Mouse (Mus musculus) C2C12 (cell line): ENCODE results near the gene Lmna. TPM values are rescaled to one million over a fixed set of nuclear protein-coding genes. Genes with fewer than 3 reads are reported as not detected.

Source experiments
- H3K27me3 ChIP-seq: one replicate; pipeline ENCODE4 v1.6.1; 2011; ENCODE audit not compliant: control insufficient read depth, insufficient read depth, insufficient read length
- H3K36me3 ChIP-seq: one replicate; pipeline ENCODE4 v1.6.1; 2011; ENCODE audit not compliant: control insufficient read depth, insufficient read depth
- H3K4me3 ChIP-seq: one replicate; pipeline ENCODE4 v1.5.1; 2011; ENCODE audit warnings: mild to moderate bottlenecking, control low read depth; ENCODE audit not compliant: poor library complexity, insufficient read depth, severe bottlenecking
- H3K79me2 ChIP-seq: one replicate; pipeline ENCODE4 v1.6.1; 2011; ENCODE audit not compliant: control insufficient read depth, insufficient read depth
- H3K79me3 ChIP-seq: one replicate; pipeline ENCODE4 v1.6.1; 2011; ENCODE audit warnings: low read depth, control low read depth
- H3ac ChIP-seq: one replicate; pipeline ENCODE3; 2011; ENCODE audit warnings: low read depth; ENCODE audit not compliant: control insufficient read depth, insufficient read length
- CEBPB ChIP-seq: IDR thresholded peaks from one replicate; pipeline ENCODE4 v1.6.1; 2011; ENCODE audit warnings: low read depth, mild to moderate bottlenecking, control low read depth, moderate library complexity
- CTCF ChIP-seq: IDR thresholded peaks from one replicate; pipeline ENCODE4 v1.5.1; 2011; ENCODE audit not compliant: control insufficient read depth, insufficient read depth, insufficient read length
- FOSL1 ChIP-seq: IDR thresholded peaks from one replicate; pipeline ENCODE4 v1.8.0; 2011; ENCODE audit warnings: mild to moderate bottlenecking, low read length; ENCODE audit not compliant: poor library complexity, insufficient read depth, severe bottlenecking
- MAX ChIP-seq: IDR thresholded peaks from one replicate; pipeline ENCODE4 v1.6.1; 2011; ENCODE audit warnings: mild to moderate bottlenecking, control low read depth
- MYOD1 ChIP-seq: IDR thresholded peaks from one replicate; pipeline ENCODE4 v1.6.1; 2011; ENCODE audit warnings: low read depth; ENCODE audit not compliant: control insufficient read depth, insufficient read length
- MYOG ChIP-seq: IDR thresholded peaks from one replicate; pipeline ENCODE4 v1.6.1; 2011; ENCODE audit not compliant: control insufficient read depth, insufficient read length; ENCODE audit errors: extremely low read depth
- USF1 ChIP-seq: IDR thresholded peaks from one replicate; pipeline ENCODE4 v1.6.1; 2011; ENCODE audit warnings: low read depth, mild to moderate bottlenecking, control low read depth, moderate library complexity
- polyA plus RNA-seq: library from polyadenylated mRNA; unstranded; fragments of >200 nt; fragmentation: generic; extraction: Trizol; gene quantifications from one replicate; pipeline ENCODE4 v1.2.1, GENCODE M21; 2012; ENCODE audit warnings: missing spikeins

The Lmna gene
- polyA plus RNA-seq, 1 experiment, result 1,441 TPM

DNA sequence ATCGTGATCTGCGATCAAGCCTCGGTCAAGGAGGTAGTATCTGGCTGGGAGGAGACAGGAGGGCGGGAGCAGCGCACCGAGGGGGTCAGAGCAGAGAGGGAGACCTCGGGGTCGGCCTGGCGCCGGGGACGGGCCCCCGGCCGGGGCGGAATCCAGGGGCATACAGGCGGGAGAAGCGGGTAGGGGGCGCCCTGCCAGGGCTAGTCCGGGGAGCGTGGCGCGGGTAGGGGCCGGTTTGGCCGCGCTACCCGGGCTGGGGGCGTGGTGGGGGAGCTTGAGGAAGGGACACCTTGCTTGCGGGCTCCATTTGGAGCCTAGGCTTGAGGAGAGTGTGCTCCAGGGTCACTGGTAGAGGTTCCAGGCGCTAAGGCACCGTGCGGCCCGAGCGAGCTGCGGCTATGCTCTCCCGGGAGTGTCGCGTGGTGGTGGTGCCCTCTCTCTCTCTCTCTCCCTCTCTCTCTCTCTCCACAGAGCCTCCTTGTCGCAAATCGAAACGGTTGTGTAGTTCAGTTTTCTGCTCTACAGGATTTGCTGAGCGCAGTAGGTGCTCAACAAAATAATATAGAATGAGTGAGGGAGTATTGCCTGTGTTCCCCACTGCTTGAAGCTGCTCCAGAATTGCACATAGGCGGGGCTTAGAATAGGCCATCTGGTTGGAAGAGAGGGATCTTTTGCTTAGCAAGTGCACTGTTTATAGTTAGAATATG lies 44.3 kb upstream of the Lmna start:
- H3K4me3 ChIP-seq, result peak overlapping the region; percentile 76
- TF ChIP-seq MAX (no peak), CTCF (peak; percentile 4)
- H3ac ChIP-seq, result peak overlapping the region; percentile 88
- no peaks in the 10 kb centered on the region for H3K27me3 ChIP-seq
- H3K79me2 ChIP-seq, result peaks cover 67% of the 10 kb centered on the region
- H3K79me3 ChIP-seq, result peaks cover 34% of the 10 kb centered on the region
- H3K36me3 ChIP-seq, result peaks cover 33% of the 10 kb centered on the region

GRCm38 (mm10) chr3:88553525-88553879 lies 43.7 kb upstream of the Lmna start, which contains the start of gene Ubqln4:
Ubqln4 (plus strand) TSS chr3:88553758.
- peaks cover 62% of the 10 kb centered on the region for H3K79me2 ChIP-seq
- H3K79me3 ChIP-seq, result peaks cover 34% of the 10 kb centered on the region
- H3K27me3 ChIP-seq, result no peaks in the 10 kb centered on the region
- H3K36me3 ChIP-seq, result peaks cover 29% of the 10 kb centered on the region
- TF ChIP-seq CTCF (peak; percentile 96), MAX (no peak)
- peak within 1 kb of the TSS; percentile 88 for H3ac ChIP-seq
- H3K4me3 ChIP-seq, result peak within 1 kb of the TSS; percentile 76

DNA sequence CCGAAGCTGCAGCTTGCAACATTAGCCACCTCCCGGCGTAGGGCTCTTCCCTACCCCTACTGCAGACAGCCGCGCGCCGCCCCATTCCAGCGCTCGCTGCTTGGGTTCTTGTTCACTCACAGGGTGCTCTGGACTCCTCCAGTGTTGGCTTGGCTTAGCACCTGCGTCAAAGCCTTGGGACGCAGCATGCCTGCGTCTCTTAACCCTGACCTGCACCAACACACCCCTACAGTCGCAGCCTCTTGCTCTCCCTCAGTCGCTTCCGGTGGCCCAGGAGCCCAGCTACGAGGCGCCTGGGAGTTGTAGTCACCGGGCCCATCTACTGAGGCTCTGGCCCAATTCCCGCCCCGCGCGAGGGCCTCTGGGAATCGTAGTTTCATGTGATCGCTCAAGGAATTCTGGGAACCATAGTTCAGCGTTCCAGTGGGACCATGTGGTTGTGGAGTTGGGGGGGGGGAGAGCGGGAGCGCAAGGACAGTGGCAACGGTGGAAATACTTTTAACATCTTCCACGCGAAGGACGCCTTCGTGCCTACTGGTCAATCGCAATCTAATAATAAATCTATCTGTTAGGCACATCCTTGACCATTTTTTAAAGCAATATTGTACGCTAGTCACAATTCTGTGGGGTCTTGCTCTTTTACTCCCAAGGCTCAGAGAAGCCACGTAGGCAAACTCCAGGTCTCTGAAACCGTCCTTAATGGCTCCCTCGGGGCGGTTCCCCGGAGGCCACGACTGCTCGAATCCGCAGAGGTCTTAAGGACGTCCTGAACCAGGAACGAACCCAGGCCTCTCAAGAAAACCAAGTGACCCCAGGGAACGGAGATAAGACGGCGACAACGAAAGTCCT lies 43.1 kb upstream of the Lmna start, which contains the start of gene Lamtor2:
Gene Lamtor2 (minus strand): TSS at position 399 of the 849 bp plus-strand sequence.
- H3ac ChIP-seq, result peak within 1 kb of the TSS; percentile 88
- peaks cover 62% of the 10 kb centered on the region for H3K79me2 ChIP-seq
- TF ChIP-seq FOSL1, result no peak
- peak; percentile 92 for TF ChIP-seq MAX
- no peaks in the 10 kb centered on the region for H3K27me3 ChIP-seq
- H3K36me3 ChIP-seq, result peaks cover 23% of the 10 kb centered on the region
- H3K4me3 ChIP-seq, result peak within 1 kb of the TSS; percentile 76
- peaks cover 31% of the 10 kb centered on the region for H3K79me3 ChIP-seq

- peak overlapping the region; percentile 68 for H3K4me3 ChIP-seq
- no peaks in the 10 kb centered on the region for H3K27me3 ChIP-seq
- H3K36me3 ChIP-seq, result peaks cover 20% of the 10 kb centered on the region
- peaks cover 60% of the 10 kb centered on the region for H3K79me2 ChIP-seq
- no peak for TF ChIP-seq MYOG
- H3ac ChIP-seq, result peak overlapping the region; percentile 87
- peaks cover 31% of the 10 kb centered on the region for H3K79me3 ChIP-seq
These were observed 42.4 kb upstream of the Lmna start for GRCm38 (mm10) chr3:88552082-88552645.

DNA sequence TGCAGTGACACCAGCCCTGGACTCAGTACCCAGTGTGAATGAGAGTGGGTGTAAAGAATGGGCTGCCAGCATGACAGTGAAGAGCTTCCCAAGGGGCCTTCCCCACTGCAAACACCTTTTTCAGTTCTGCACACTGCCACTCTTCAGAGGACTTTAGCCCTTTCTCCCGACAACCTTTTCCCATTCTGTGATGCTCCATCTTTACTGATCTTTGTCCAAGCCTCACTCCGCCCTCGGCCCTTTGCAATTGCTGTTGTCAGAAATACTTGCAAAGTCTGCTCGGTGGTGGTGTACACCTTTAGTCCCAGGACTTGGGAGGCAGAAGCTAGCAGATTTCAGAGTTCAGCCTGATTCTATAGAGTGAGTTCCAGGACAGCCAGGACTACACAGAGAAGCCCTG lies 41.8 kb upstream of the Lmna start:
- Histone ChIP-seq H3K27me3 (no peaks in the 10 kb centered on the region), H3K4me3 (no peak overlapping the region), H3K79me3 (peaks cover 26% of the 10 kb centered on the region), H3ac (no peak overlapping the region), H3K36me3 (peaks cover 14% of the 10 kb centered on the region), H3K79me2 (peaks cover 54% of the 10 kb centered on the region)
- no peak for TF ChIP-seq FOSL1
- no peak for TF ChIP-seq USF1
- TF ChIP-seq CTCF, result no peak
- no peak for TF ChIP-seq MYOD1
- TF ChIP-seq CEBPB, result no peak
- TF ChIP-seq MYOG, result no peak
- no peak for TF ChIP-seq MAX

DNA sequence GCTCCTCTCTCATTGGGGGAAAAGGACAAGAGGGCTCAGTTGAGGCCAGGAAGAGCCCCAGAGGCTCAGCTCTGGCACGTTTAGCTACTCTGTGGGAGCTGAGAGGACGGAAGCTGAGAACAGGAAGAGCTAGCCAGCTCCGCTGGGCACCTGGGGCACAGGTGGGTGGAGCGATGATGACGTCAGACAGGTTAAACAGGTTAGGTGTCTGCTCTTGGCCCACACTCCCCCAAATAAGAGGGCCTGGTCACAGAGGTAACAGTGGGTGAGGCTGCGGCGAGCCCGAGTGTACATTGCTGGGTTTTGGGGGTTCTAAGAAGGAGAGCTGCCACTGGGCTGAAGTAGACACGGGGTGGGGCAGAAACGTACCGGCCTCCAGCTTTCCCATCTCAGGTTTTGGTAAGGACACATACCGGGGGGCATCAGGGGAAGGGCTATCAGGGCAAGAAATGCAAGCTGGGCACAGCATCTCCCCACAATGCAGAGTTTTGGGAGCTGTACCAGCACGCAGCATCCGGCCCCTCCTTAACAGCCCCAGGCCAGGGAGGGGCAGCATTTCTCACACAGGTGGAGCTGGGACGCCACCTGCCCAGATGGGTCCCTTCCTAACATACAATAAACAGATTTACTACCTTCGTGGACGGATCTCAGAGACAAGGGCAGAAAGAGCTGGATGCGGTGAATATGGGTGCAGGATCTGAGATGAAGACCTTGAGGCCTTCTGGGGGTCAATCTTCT lies 38.6 kb upstream of the Lmna start, which contains the start of gene Rab25:
Gene Rab25 (minus strand): TSS at position 121 of the 738 bp plus-strand sequence.
- no peak within 1 kb of the TSS for H3ac ChIP-seq
- no peak within 1 kb of the TSS for H3K4me3 ChIP-seq
- H3K36me3 ChIP-seq, result no peaks in the 10 kb centered on the region
- no peaks in the 10 kb centered on the region for H3K27me3 ChIP-seq
- peaks cover 6% of the 10 kb centered on the region for H3K79me3 ChIP-seq
- TF ChIP-seq USF1 (no peak), CTCF (no peak), MAX (no peak), CEBPB (no peak), MYOD1 (no peak), MYOG (no peak), FOSL1 (no peak)
- H3K79me2 ChIP-seq, result peaks cover 22% of the 10 kb centered on the region
